Mouse (Mus musculus): ENCODE data around the gene Xpnpep3. TPM values are rescaled to one million over a fixed set of nuclear protein-coding genes. Genes with fewer than 3 reads are reported as not detected.

The Xpnpep3 gene
- 10 to 100 TPM in 1 of 2 experiments, 1 to 10 TPM in 1; 9.1 to 11.2 TPM for total RNA-seq (2023)

DNA sequence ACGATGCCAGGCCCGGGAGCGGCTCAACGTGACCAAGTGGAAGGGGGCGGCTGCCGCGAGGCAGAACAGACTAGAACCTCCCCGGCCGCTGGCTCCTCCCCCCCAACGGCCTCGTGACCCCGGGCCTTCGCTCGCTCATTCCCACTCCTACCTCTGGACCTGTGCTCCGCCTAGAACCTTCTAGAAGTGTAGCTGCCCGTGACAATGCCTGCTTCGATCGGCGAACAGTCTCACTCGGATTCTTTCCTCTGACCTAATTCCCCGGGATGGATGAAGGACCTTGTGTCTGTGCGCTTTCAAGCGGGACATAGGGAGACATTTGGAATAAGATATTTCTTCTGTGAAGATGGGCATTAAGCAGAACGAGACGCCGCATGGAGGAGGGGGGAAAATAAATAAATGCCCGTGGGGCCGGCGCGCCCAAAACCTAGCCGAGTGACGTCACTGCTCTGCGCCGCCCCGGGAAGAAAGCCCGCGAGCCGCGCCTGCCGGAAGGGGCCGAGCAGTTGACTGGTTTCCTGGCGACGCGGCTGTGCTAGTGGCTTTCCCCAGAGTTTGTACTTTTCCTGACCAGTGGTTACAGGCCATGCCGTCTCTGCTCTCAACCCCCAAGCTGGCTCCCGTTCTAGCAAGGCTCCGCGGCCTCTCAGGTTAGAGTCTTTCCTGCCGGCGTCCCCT, at the start of gene Xpnpep3, which contains the start of gene St13:
Gene Xpnpep3 (plus strand): TSS at position 501 of the 678 bp plus-strand sequence.
Gene St13 (minus strand): TSS at position 440 of the 678 bp plus-strand sequence.

DNA sequence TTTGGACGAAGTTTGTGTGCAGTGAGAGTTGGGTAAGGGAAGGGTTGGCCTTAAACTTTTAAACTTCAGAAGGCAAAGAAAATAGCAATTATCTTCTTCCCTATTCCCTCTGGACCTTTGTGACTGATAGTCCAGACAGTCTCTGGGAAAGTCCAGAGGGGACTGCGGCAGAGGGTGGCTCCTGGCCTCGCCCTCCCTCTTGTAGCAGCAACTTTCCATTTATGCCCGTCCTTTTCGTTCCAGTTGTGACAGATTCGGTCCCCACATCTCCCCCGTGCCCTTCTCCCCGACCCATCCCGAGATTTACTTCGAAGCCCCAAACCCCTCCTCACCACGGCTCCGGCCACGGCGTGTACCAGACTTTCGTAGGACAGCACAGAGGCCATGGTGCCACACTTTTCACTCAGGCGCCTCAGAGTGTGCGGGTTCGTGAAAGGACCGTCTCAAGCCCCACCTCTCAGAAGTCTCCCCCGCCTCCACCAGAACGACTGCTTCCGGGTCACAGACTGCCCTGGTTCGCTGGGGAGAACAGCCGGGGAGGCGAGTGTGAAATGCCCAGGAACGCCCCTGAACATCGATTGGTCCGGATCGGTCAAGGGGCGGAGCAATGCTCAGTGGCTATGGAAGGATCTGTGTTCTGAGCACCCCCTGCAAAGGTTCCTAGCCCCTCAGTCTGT, 39.5 kb upstream of the Xpnpep3 start, which contains the start of gene Slc25a17:
Gene Slc25a17 (minus strand): TSS at position 468 of the 677 bp plus-strand sequence.

DNA sequence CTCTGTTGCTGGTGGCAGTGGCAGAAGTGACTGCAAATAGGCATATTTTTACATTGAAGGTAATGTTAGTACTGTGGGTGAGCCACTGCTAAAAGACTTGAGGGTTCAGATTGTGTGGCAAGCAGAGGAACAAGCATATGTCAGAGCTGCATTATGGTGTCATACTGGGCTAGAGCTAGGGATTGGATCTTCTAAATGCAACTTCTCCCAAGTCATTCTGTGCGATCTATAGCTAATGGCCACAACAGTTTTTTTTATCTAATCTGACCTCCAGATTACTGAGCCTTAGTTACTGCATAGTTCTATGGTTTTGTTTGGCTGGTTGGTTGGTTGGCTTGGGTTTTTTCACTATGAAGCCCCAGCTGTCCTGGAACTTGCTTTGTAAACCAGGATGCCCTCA, 8.3 kb downstream of the Xpnpep3 start, which contains the start of gene Dnajb7:
Gene Dnajb7 (minus strand): TSS at position 101 of the 400 bp plus-strand sequence.

DNA sequence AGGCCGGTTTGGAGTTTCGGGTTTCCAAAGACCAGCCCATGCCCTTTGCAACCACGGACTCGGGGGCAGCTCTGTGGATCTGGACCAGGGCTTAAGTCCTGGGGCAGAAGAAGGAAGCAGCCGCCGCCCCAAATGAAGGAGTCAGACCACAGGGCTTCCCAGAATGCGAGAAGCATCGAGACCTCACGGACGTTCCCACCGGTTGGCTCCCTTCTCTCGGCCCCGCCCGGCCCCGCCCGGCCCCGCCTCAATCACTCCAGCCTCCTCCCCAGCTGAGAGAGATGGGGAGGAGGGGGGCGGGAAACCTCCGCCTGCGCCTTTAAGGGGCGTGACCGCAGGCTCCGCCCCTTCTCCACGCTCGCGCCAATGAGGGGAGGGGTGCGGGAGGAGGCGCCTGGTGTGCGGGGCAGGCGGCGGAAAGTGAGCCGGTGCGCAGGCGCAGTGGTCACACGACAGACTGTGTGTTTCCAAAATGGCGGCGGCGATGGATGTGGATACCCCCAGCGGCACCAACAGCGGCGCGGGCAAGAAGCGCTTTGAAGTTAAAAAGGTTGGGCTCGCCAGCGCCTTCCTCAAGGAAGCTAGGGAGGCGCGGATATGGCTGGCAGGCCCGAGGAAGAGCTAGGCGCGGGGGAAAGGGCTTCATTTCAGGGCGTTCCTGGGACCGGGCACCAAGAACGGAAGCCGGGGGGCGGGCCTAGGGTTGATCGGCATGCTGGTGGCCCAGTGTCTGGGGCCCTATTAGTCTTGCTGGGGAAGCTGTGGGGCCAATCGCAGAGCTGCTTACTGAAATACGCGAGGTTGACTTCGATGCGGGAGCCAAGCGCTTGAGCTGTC, 66.2 kb downstream of the Xpnpep3 start, which contains the start of gene Rbx1:
Gene Rbx1 (plus strand): TSS at position 396 of the 837 bp plus-strand sequence.

Other genes starting within 250 kb of the Xpnpep3 start
- 100 to 1,000 TPM; 194 to 218 TPM for gene Mrtfa, start 209.4 kb upstream of the Xpnpep3 start, total RNA-seq (2023)
- gene Mchr1, start 164.6 kb upstream of the Xpnpep3 start, total RNA-seq (2023) = not detected
- gene Slc25a17, start 39.3 kb upstream of the Xpnpep3 start, total RNA-seq (2023) = 10 to 100 TPM; 22.9 to 25.8 TPM
- gene St13, start 61 bp upstream of the Xpnpep3 start, total RNA-seq (2023) = 10 to 100 TPM; 36.3 to 52.7 TPM
- gene Dnajb7, start 8.2 kb downstream of the Xpnpep3 start, total RNA-seq (2023) = not detected
- gene Rbx1, start 66.2 kb downstream of the Xpnpep3 start, total RNA-seq (2023) = 10 to 100 TPM; 80.4 to 91.9 TPM
- 100 to 1,000 TPM; 173 to 179 TPM for gene Ep300, start 185.2 kb downstream of the Xpnpep3 start, total RNA-seq (2023)

Measured in neutrophil, adult 59 days (primary cell).